Mouse (Mus musculus) induced T-regulatory cell, adult 2 months (primary cell): ENCODE results near the gene Cacnb2.
A peak's percentile ranks its signal among the peaks of the same experiment; 100 is the strongest.

Experiments used
- DNase-seq: peaks from one replicate; pipeline ENCODE4 v3.0.0-alpha.2; 2012; ENCODE audit warnings: low read depth

Gene Cacnb2

DNA sequence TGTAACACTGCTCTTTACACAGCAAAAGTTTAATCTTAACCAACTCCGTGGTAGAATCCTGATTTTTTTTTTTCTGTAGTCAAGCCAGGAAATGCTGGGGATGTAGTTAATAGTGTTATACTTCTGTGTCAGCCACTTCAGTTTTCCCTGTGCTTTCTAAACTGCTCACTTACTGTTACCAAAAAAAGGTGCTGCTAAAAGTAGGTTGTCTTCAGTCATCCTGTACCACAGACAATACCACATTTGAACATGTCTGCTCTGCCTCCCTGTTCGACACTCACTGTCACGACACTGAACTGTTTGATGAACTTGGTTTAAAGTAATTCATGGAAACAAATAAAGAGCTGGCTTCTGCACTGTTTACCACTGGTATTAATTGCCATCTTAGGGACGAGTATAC lies 385.6 kb downstream of the Cacnb2 start:
- no peak for DNase-seq

DNA sequence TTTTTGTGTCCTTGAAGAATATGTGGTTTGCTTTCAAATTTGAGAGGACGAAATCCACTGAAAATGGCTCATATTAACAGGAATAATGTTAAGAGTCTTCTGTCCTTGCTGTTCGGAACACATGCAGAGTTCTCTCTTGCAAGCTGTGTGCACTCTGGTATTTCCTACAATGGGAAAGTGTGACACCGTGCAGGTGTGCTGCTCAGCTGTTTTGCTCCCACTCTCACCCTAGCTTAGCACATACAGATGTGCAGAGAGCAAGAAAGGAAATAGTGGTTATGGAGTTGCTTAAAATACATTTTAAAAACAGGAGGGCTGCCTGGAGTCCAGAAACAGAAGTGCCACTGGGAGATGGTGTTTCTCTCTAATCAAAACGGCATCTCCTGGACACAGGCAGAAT lies 386.5 kb downstream of the Cacnb2 start:
- no peak for DNase-seq

DNA sequence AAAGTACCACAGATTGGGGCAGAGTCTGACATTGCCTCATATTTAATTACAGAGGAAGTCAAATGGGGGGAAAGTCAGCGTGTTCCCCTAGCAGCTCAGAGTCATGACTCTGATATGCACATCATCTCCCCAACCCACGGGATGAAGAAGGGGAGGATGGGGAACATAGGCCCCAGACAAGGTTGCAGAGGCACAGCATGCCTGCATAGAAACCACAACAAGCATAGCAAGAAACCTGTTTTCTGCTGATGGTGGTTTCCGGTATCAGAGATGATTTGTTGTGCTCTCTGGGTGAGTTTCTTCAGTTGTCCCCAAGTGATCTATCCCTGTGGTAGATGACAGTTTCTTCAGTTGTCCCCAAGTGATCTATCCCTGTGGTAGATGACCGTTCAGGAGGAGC lies 389.6 kb downstream of the Cacnb2 start:
- peak; percentile 23 for DNase-seq

DNA sequence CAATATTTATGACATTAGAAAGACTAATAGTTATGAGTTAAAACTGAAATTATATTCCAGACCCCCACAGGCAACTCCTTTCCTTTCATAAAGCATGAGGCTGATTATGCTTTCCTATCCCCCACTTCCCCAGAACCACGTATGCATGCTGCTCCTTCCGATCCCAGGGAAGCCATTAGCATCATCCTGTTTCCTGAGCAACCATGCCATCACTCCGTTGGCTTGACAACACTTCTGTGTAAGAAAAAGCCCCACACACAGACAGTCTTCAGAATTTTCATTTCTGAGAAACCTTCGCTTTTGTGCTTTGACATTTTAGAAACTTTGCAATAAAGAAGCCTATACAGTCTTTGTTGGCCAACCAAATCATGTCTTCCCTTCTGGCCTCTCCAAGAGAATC lies 393.1 kb downstream of the Cacnb2 start:
- DNase-seq = no peak

DNA sequence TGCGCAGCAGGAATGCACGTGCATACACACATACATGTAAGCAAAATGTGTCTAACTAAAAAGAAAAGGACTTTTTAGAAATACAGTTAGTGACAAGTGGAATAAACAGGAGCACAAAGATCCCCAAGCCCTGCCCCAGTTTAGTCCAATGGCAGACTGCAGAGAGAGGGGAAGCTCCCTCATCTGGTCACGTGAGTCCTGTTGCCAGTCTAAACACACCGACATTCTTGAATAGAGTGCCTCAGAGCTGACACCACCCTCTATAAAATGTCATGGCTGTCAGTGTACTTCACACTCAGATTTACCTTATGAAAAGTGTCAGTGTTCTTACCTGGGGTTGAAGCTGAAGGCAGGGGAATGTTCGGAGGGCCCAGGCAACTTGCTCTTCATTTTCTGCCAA lies 394.9 kb downstream of the Cacnb2 start:
- DNase-seq = no peak

DNA sequence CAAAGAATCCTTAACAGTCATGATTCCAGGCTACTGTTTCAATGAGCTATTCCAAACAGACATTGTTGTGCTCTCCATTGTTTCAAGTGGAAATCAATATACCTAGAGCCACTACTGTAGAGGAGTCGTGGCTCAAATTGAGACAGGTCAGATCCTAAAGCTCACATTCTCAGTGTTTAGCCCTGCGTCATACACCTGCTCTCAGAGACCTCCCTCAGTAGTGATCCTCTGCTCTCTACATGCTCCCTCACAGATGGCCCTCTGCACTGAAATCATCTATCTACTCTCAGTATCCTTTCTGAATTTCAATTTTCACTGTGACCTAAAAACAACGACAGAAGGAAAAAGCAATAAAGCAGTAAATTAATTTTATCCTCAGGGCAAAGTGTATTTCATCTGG lies 404.6 kb downstream of the Cacnb2 start:
- DNase-seq = no peak

DNA sequence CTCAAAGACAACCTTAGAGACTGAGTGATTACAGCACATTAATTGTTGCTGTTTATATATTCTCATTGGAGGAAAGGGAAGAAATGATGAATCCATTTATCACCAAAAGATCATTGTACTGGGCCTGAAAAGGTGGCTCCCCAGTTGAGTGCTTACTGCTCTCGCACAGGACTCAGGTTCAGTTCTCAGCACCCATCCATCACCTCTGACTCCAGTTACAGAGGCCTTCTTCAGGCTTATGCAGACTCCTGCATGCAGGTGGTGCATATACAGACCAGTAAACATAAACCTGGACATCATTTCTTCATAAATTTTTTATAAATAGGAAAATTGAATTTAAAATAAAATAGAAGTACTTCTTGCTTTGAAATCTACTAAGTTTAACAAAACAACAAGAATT lies 405.2 kb downstream of the Cacnb2 start:
- DNase-seq = no peak

DNA sequence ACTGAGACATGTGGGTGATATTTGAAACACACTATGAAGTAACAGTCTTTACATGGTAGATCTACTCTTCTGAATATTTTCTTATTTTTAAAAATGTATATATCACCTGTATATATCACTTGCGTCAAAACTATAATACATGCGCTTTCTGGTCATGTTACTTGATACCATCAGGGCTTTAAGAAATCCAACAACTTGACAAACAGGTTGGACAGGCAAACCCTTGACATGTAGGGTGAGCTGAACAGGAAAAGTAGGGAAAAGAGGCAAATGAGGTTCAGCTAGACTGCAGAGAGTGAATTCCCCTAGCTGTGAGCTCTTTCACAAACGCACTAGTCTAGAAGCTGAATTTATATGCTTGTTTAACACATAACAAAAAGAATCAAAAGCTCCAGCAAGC lies 423.9 kb downstream of the Cacnb2 start:
- no peak for DNase-seq

DNA sequence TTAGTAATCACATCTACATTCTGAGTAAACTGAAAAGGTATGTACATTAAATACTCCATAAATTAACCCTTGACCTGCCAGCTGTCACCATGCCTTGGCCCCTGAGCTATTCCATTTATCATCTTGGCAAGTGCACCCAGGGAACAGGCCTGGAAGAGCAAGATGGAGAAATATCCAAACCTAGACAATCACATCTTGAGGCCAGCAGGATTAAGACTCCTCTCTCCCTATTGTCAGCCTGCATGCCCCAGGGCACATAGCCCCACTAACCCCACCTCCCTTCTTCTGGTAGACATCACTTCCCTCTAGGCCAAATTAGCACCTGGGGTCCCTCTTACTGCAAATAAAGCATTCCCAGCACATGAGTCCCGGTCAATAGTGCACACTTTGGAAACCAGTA lies 424.9 kb downstream of the Cacnb2 start:
- DNase-seq = no peak
